Mouse (Mus musculus): Measurements from ENCODE around the gene Cdk5rap1.

DNA sequence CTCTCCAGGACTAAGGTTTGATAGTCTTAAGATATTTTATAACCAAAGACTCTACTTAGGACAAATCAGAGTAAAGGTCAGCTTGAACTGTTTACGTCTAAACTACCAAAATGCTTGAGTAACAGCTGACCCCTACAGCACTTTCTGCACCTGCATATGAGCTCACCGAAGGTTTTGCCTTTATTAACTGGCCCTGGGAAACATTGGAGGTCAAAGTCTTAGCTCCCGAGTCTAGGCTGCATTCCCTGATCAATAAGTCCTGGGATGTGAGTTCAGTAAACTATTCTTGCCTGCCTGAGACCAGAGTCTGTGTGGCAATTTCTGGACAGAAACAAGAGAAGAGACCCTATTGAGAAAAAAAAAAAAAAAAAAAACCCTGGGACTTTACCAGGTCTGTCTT lies 24.7 kb downstream of the Cdk5rap1 start:
- no peak for TF ChIP-seq CTCF (IDR thresholded peaks at IDR 0.05; ENCODE audit: borderline replicate concordance, extremely low read depth, insufficient read depth, insufficient read length)
- no peak for TF ChIP-seq POLR2A (IDR thresholded peaks at IDR 0.05; ENCODE audit: borderline replicate concordance, extremely low read depth, insufficient read depth, insufficient read length, poor library complexity, severe bottlenecking)

Data from brain, embryonic 14.5 days (tissue).